Mouse (Mus musculus) ES-E14 (cell line): ENCODE measurements around the gene Aldh9a1. TPM values are rescaled to one million over a fixed set of nuclear protein-coding genes. Genes with fewer than 3 reads are reported as not detected.

Experiments used
- DNase-seq: peaks from one replicate; pipeline ENCODE4 v3.0.0-alpha.2; 2013; ENCODE audit warnings: low read depth, low spot score
- H3K27ac ChIP-seq: 2 replicates; pipeline ENCODE4 v1.5.1; 2012; ENCODE audit warnings: low read depth, mild to moderate bottlenecking, low read length, moderate library complexity, mixed read lengths; ENCODE audit not compliant: poor library complexity, insufficient read depth, severe bottlenecking
- H3K36me3 ChIP-seq: 2 replicates; pipeline ENCODE4 v1.6.1; 2012; ENCODE audit warnings: mild to moderate bottlenecking, low read length, moderate library complexity, mixed read lengths; ENCODE audit not compliant: control insufficient read depth, poor library complexity, insufficient read depth, severe bottlenecking
- H3K4me1 ChIP-seq, 2 experiments: fragments of 150-350 bp in 1 of 2; sonication (generic) in 1 of 2; 2 replicates each; pipeline ENCODE4 v1.6.1; 2012; ENCODE audit warnings: low read length in 2 of 2, mild to moderate bottlenecking in 1 of 2, mixed read lengths in 1 of 2; ENCODE audit not compliant: control insufficient read depth in 2 of 2, insufficient read depth in 2 of 2, poor library complexity in 1 of 2
- H3K4me3 ChIP-seq, 2 experiments: fragments of 150-350 bp in 1 of 2; sonication (generic) in 1 of 2; 2 replicates each; pipeline ENCODE4 v1.5.1; 2012; ENCODE audit warnings: low read length in 2 of 2, low read depth in 1 of 2, mild to moderate bottlenecking in 1 of 2, mixed read lengths in 1 of 2; ENCODE audit not compliant: insufficient read depth in 1 of 2, poor library complexity in 1 of 2, severe bottlenecking in 1 of 2
- H3K9ac ChIP-seq: 2 replicates; pipeline ENCODE4 v1.6.1; 2012; ENCODE audit warnings: low read depth, mild to moderate bottlenecking, low read length, mixed read lengths; ENCODE audit not compliant: poor library complexity, insufficient read depth, severe bottlenecking
- H3K9me3 ChIP-seq: fragments of 150-350 bp; sonication (generic); 2 replicates; pipeline ENCODE4 v1.6.1; 2012; ENCODE audit warnings: low read depth, mild to moderate bottlenecking, low read length; ENCODE audit not compliant: control insufficient read depth, insufficient read depth
- CHD2 ChIP-seq: IDR thresholded peaks from 2 replicates; pipeline ENCODE4 v1.6.1; 2014; ENCODE audit warnings: mild to moderate bottlenecking, low read depth, low read length, inconsistent platforms
- HCFC1 ChIP-seq: IDR thresholded peaks from 2 replicates; pipeline ENCODE4 v1.6.1; 2012; ENCODE audit warnings: low read length, inconsistent platforms, borderline replicate concordance; ENCODE audit not compliant: insufficient read depth
- MAFK ChIP-seq: IDR thresholded peaks from 2 replicates; pipeline ENCODE4 v1.6.1; 2014; ENCODE audit warnings: mild to moderate bottlenecking, low read depth, low read length, inconsistent platforms; ENCODE audit not compliant: insufficient read depth
- ZC3H11A ChIP-seq: IDR thresholded peaks from 2 replicates; pipeline ENCODE4 v1.6.1; 2012; ENCODE audit warnings: low read depth, mild to moderate bottlenecking, inconsistent platforms, low read length, borderline replicate concordance
- ZNF384 ChIP-seq: IDR thresholded peaks from 2 replicates; pipeline ENCODE4 v1.6.1; 2012; ENCODE audit warnings: low read depth, low read length, inconsistent platforms
- in situ Hi-C, 2 experiments: fragments of 600-800 bp; cut with MboI; formaldehyde crosslinking; loops; one replicate each; pipeline ENCODE4 v1.15.1; 2025; ENCODE audit warnings: low sequenced_read_pairs in 2 of 2, inconsistent platforms in 1 of 2; ENCODE audit not compliant: unreplicated experiment in 2 of 2
- total RNA-seq: library from RNA; depleted of rRNA; stranded (reverse); fragments of 300-350 nt; gene quantifications from 2 replicates; pipeline ENCODE4 v1.2.3, GENCODE M21; 2012

Aldh9a1 gene
- total RNA-seq, 1 experiment = 26.8 TPM

DNA sequence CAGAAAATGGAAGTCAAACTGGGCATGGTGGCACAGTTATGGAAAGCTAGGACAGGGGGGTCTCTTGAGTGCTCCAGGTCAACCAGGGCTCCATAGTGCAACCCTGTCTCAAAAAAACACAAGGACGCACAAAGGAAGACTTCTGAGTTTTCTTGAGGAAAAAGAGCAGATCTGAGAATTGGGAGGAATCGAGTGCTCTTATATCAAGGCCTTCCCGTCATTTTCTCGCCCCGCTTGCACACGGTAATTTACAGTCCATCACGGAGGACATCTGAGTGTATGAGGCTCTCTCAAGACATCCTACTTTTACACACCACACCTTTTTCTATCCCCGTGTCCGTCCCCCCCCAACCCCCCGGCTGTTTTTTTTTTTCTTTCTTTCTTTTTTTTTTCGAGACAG is 42.1 kb upstream of the Aldh9a1 start:
- H3K9ac ChIP-seq = peak overlapping the region; percentile 97
- TF ChIP-seq MAFK (no peak), CHD2 (no peak), ZC3H11A (no peak), ZNF384 (no peak), HCFC1 (no peak)
- in situ Hi-C loops = no loop called here
- peak overlapping the region; percentile 84; the same call in 1 of the 2 replicates for H3K27ac ChIP-seq
- H3K36me3 ChIP-seq = peaks cover 5% of the 10 kb centered on the region; the same call in 1 of the 2 replicates
- no peak for DNase-seq
- peaks cover 0 to 5% of the 10 kb centered on the region in 2 experiments for H3K4me1 ChIP-seq
- H3K4me3 ChIP-seq = peak overlapping the region; percentile 78 to 84
- no peaks in the 10 kb centered on the region for H3K9me3 ChIP-seq

DNA sequence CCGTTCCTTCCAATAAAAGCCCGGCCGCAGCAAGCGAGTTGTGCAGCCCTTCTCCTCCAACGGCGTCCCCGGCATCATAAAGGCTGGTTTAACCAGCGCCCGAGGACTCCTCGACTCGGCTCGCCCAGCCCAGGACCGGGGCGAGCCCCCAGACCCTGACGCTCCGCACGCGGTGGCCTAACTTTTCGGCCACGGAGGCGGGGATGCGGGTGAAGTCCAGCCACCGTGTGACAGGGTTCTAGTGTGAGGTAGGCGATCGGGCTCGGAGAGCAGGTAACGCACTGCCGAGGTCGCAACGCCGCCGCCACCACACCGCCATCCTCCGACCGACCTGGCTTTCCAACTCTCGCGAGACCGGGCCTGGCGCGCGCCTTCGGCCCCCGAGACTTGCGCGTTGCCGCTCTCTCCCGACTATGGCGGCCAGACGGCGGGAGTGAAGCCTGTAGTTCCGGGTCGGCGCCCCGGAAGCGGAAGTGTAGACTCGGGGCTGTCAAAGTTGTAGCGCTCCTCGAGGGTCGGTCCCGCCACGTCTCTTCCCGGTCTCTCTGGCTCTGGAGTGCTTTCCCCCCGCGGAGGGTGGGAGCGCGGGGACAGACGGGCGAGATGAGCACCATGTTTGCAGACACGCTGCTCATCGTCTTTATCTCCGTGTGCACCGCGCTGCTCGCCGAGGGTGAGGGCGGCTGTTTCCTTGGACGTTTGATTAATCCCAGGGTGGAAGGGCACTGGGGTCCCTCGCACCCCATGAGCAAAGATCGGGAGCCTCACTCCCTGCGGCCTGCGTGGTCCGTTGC is 41.3 kb upstream of the Aldh9a1 start, which contains the start of gene Tmco1:
TSS of gene Tmco1 (plus strand) at position 118 of the 794 bp plus-strand sequence.
- Histone ChIP-seq H3K4me3 (peak within 1 kb of the TSS; percentile 78 to 84), H3K9me3 (no peaks in the 10 kb centered on the region), H3K9ac (peak within 1 kb of the TSS; percentile 97), H3K27ac (peak within 1 kb of the TSS; percentile 84), H3K36me3 (peaks cover 5% of the 10 kb centered on the region; the same call in 1 of the 2 replicates), H3K4me1 (peaks cover 0 to 5% of the 10 kb centered on the region in 2 experiments)
- peak; percentile 90 for DNase-seq
- TF ChIP-seq HCFC1 = peak; percentile 89
- no peak for TF ChIP-seq ZNF384
- no peak for TF ChIP-seq ZC3H11A
- peak; percentile 99 for TF ChIP-seq CHD2
- no peak for TF ChIP-seq MAFK
- in situ Hi-C loops = no loop called here

- no peak overlapping the region for H3K27ac ChIP-seq
- H3K36me3 ChIP-seq = peaks cover 5% of the 10 kb centered on the region
- H3K4me3 ChIP-seq = no peak overlapping the region
- H3K9ac ChIP-seq = no peak overlapping the region
- in situ Hi-C loops = no loop called here
- no peak for DNase-seq
- H3K4me1 ChIP-seq = peaks cover 0 to 2% of the 10 kb centered on the region in 2 experiments; a peak in 2 of 4 replicates
- H3K9me3 ChIP-seq = no peaks in the 10 kb centered on the region
- TF ChIP-seq CHD2 (no peak), HCFC1 (no peak), ZC3H11A (no peak), ZNF384 (no peak), MAFK (no peak)
Measured at GRCm38 (mm10) chr1:167312367-167312766, 37.4 kb upstream of the Aldh9a1 start.

GRCm38 (mm10) chr1:167313220-167313619 is 36.6 kb upstream of the Aldh9a1 start:
- in situ Hi-C loops = no loop called here
- TF ChIP-seq ZNF384 (no peak), HCFC1 (no peak), MAFK (no peak), CHD2 (no peak), ZC3H11A (no peak)
- H3K27ac ChIP-seq = no peak overlapping the region
- H3K9ac ChIP-seq = no peak overlapping the region
- no peaks in the 10 kb centered on the region; a peak in 1 of 4 replicates for H3K4me1 ChIP-seq
- DNase-seq = no peak
- peaks cover 5% of the 10 kb centered on the region for H3K36me3 ChIP-seq
- no peaks in the 10 kb centered on the region for H3K9me3 ChIP-seq
- no peak overlapping the region for H3K4me3 ChIP-seq

GRCm38 (mm10) chr1:167321691-167322090 is 28.1 kb upstream of the Aldh9a1 start:
- no peak overlapping the region for H3K4me3 ChIP-seq
- no peaks in the 10 kb centered on the region for H3K9me3 ChIP-seq
- TF ChIP-seq HCFC1 = no peak
- TF ChIP-seq MAFK = no peak
- no peak for TF ChIP-seq ZC3H11A
- TF ChIP-seq CHD2 = no peak
- no peak for TF ChIP-seq ZNF384
- DNase-seq = no peak
- in situ Hi-C loops = no loop called here
- peaks cover 20% of the 10 kb centered on the region for H3K36me3 ChIP-seq
- no peak overlapping the region for H3K9ac ChIP-seq
- no peaks in the 10 kb centered on the region for H3K4me1 ChIP-seq
- no peak overlapping the region for H3K27ac ChIP-seq
